Mouse (Mus musculus): ENCODE results near the gene Fgfr2.

Fgfr2 gene

DNA sequence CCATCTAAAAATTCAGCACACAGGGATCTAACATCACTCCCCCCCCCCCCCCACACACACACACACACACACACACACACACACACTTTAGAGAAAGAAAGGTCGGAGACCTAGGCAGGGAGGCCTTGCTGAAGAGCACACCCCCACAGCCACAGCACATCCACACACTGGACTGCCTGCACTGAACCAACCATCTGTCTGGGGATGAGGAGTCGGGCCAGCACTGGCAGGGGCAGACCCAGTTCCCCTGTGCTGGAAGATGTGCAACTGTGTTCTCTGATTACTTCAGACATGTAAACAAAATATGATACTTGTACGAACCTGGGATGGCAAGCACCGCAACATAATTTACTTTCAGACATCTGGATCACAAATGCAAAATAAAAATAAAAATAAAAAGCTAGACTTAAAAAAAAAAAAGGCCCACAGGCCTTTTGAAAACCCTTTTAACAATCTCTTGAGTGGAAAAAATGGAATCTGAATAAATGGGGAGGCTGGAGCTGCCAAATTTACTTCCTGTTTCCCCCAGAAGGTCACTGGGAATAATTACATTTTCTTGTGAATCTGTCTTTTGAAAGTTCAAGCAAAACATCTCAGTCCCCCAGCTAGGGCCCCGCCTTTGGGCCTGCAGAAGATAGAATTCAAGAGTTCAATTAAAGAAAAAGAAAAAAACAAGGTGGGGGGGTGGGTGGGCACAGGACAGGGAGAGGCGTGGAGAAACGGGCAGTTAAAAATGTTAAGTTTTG is 314.9 kb downstream of the Fgfr2 start:
- DNase-seq (ENCODE audit: inconsistent age in 2 of 2, low spot score in 1 of 2): peak; percentile 17 to 51

DNA sequence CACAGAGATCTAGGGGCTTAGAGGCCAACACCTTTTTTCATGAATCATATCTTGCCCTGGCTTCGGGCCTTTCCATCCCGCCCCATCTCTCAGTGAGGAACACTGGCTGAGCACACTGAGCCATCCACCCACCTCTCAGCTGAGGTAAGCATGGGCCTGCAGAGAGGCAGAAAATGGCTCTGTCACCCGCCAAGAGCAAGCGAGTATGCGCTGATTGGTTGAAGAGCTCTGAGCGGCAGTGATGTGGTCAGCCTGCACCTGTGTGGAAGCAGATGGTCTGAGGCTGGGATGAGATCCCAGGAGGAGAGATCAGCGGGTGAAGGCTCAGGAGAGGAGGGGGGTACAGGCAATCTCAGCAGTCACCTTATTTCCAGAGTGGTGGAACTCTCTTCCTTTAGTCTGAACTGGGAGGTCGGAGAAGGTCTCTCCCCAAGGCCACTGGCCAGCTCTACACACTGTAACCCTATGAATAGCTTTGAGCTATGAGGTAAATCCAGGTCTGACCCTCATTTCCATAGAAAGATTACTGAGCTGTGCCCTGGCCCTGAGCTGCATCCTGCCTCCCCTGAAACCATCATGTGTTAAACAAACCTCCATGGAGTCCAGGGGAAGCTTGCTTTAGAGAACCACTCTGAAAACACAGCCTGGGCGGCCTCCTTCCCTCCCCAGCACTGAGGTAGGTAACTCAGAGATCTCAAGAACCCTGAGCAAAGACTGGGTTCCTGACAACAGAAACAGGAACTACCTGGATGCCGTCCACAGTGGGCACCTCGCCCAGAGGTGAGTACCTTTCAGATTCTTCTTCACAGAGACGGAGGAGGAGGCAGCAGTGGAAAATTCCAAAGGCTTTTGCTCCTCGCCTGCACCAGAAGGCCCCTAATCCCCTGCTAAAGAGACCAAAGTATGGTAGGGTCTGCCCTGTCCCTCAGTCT is 316.0 kb downstream of the Fgfr2 start:
- DNase-seq (ENCODE audit: inconsistent age in 2 of 2, low spot score in 1 of 2): peak; percentile 38 to 77

- DNase-seq (ENCODE audit: inconsistent age in 2 of 2, low spot score in 1 of 2): peak; percentile 39 to 60
Observed at GRCm38 (mm10) chr7:132806286-132806685, 316.9 kb downstream of the Fgfr2 start.

DNA sequence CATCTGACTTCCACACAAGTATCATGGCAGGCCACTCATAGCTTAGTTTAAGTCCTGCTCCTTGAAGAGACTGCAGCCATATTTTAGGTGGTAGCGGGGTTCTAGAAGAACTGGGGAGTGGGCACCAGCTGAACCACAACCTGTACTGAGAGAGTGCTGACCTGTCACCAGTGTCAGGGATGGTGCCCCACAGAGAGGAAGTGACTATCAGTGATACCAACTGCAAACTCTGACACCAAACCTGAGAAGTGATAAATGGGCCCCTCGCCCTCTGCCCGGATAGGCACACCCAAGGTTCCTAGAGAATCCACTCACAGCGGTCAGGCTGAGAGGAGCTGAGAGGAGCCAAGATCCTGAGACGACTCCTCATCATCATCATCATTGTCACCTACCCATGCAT is 318.2 kb downstream of the Fgfr2 start:
- DNase-seq (ENCODE audit: inconsistent age in 2 of 2, low spot score in 1 of 2): peak; percentile 17 to 43

- peak; percentile 57 to 80 for DNase-seq (ENCODE audit: inconsistent age in 2 of 2, low spot score in 1 of 2)
Observed at GRCm38 (mm10) chr7:132804461-132804860, 318.7 kb downstream of the Fgfr2 start.

DNA sequence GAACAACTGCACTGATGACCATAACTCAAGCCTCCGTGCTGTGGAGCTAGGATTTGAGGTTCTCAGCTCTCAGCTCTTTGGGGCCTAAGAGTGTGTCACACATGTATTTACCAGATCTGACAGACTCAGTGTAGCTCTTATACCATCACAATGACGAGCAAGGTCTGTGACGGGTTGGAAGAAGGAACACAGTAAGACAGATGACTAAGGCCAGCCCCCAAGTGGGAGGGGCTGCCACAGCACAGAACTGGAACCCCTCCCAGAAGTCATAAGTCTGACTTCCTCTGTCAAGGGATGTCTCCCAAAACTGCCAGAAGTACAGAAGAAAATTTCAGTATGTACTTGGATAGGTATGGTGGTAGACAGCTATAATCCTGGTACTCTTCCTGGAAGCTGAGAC is 319.2 kb downstream of the Fgfr2 start:
- DNase-seq (ENCODE audit: inconsistent age in 2 of 2, low spot score in 1 of 2): peak; percentile 63 to 78

- peak; percentile 27 to 46 for DNase-seq (ENCODE audit: inconsistent age in 2 of 2, low spot score in 1 of 2)
Observed at GRCm38 (mm10) chr7:132803336-132803735, 319.8 kb downstream of the Fgfr2 start.

DNA sequence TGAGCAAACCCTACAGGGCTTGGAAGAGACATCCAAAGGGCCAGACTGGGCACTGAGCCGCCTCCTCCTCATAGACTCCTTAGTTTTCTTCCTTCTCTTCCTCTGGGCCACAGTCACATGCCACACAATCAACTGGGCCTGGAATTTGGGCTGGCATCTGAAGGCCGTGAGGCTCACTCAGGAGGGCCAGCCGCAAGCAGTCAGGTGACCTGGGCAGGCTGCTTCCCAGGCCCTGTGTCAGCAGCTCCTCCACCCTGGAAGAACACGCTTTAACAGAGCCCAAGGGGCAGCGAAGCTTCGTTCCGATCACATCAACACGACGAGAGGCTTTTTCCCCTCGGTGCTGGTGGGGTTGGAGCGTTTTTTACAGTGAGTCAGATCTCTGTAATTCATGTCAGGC is 320.5 kb downstream of the Fgfr2 start:
- peak; percentile 64 to 82 for DNase-seq (ENCODE audit: inconsistent age in 2 of 2, low spot score in 1 of 2)

DNA sequence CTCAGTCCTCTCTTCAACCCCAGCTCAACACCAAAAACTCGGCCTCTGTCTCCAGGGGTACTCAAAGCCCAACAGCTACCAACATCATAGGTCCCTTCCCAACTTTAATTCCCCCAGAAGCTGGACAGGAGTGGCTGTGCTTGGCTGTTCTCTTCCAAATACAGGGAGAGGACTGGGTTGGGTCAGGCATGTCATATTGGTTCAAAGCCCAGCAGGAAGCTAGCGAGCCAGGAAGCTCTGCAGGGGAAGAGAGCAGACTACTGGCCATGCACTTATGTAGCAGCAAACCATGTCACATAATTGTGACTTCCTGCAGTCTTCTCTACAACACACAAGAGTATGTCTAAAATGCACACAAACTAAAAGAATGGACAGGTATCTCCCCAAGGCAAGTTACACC is 321.1 kb downstream of the Fgfr2 start:
- DNase-seq (ENCODE audit: inconsistent age in 2 of 2, low spot score in 1 of 2): peak; percentile 21 to 60

GRCm38 (mm10) chr7:132801509-132801908 is 321.6 kb downstream of the Fgfr2 start:
- peak in 1 of 2 experiments; percentile 13 for DNase-seq (ENCODE audit: inconsistent age in 2 of 2, low spot score in 1 of 2)

DNA sequence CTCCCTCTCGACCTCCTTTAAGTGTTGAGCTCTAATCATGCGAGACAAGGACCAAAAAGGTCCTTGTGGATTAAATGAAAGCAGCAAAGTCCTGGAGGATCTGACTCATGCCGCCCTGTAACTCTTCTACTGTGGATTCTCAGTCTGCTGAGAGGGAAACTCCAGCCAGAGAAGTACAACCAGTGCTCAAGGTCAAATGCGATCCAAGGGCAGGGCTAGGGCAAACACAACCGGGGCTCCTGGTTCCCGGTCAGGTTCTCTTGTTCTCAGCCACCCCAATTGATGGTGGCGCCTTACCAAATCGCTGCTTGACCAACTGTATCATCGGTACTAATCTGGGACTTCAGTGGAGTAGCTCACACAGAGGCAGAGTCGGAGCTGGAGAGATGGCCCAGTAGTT is 322.3 kb downstream of the Fgfr2 start:
- DNase-seq (ENCODE audit: inconsistent age in 2 of 2, low spot score in 1 of 2): peak; percentile 75 to 86

DNA sequence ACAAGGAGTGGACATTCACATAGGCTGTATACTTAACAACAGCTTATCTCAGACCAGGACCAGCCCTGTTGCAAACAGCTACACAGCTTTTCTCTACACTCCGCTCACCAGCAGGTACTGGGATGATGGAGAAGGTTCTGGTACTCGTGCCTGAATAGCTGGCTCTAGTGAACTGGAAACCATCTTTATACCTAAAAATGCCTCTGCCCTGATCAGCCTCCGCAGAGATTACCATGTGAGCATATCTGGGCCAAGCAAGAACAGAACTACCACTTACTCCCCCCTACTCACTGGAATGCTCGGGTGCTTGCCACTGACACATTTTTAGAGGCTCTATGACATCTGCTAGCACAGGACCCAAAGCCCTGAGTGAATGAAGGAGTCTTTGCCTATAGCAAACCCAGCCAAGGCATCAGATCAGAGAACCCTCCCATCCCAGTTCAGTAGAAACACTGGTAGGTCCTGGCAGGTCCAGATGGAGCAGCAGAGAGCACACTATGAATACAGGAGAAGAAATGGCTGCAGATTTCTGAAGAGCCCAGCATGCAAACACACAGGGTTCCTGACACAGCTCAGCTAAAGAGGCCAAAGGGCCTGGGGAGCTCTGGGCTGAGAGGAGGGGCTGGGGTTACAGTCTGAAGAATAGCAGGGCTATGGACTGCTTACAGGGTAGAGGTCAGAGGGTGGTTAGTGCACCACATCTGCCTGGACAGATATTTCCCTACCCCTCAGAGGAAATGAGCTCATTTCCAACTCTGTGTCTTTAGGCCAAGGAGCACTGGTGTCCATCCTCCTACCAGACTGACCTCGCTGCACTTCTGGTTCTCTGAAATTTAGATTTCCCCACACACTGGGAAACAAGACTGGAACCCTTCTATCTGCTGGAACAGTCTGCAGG is 323.8 kb downstream of the Fgfr2 start:
- DNase-seq (ENCODE audit: inconsistent age in 2 of 2, low spot score in 1 of 2): peak; percentile 26 to 62

DNA sequence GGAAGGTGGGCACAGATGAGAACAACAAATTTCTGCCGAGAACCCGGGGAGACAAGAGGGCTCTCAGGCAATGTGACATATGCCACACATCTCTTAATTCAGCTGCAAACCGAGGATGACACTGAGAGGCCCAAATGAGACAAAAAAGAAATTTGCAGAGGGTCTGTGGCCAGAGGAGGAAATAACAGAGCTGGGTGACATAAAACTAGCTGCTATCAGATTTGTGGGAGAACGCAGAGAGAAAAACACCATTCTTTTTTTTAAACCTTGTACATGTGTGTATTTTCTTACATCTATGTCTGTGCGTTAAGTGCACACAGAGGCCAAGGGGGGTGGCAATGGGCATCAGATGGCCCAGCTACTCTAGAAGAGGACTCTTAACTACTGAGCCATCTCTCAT is 328.0 kb downstream of the Fgfr2 start:
- DNase-seq (ENCODE audit: inconsistent age in 2 of 2, low spot score in 1 of 2): no peak

DNA sequence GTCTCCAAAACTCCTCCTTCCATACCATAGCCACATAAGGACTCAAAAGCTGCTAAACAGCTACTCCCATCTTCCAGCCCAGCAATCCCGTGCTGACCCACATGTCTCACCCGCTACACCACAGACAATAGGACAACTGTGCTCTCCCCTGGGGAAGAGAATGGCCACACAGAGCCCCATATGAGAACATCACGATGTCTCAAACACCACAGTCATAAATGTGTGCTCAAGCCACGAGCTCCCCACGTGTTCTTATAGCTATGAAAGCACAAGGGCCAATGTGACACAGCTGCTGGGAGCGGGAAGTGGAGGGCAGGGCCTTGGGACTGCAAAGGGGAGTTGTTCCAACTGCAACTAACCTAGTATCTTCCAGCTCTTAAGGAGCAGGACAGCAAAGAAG is 329.7 kb downstream of the Fgfr2 start:
- peak; percentile 24 to 47 for DNase-seq (ENCODE audit: inconsistent age in 2 of 2, low spot score in 1 of 2)

- peak in 1 of 2 experiments; percentile 60 for DNase-seq (ENCODE audit: inconsistent age in 2 of 2, low spot score in 1 of 2)
Observed at GRCm38 (mm10) chr7:132790447-132791219, 332.5 kb downstream of the Fgfr2 start.

DNA sequence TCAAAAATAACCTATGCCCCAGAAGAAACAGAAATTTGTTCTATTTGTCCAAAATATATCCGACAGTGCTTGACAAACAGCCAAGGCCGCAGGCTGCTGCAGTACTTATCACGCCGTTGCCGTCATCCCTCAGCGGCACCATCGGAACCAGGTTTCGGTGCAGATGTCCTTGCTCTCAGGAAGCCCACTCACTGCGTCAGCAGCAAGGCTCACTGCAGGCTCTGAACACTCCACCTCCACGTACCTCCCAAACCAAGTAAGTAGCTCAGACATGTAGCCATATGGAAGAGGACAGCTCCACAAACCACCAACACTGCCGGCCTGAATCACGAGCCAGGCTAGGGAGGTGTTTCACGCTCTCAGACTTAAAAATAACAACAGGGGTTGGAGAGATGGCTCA is 334.3 kb downstream of the Fgfr2 start:
- peak; percentile 84 for DNase-seq (ENCODE audit: inconsistent age in 2 of 2, low spot score in 1 of 2)

DNA sequence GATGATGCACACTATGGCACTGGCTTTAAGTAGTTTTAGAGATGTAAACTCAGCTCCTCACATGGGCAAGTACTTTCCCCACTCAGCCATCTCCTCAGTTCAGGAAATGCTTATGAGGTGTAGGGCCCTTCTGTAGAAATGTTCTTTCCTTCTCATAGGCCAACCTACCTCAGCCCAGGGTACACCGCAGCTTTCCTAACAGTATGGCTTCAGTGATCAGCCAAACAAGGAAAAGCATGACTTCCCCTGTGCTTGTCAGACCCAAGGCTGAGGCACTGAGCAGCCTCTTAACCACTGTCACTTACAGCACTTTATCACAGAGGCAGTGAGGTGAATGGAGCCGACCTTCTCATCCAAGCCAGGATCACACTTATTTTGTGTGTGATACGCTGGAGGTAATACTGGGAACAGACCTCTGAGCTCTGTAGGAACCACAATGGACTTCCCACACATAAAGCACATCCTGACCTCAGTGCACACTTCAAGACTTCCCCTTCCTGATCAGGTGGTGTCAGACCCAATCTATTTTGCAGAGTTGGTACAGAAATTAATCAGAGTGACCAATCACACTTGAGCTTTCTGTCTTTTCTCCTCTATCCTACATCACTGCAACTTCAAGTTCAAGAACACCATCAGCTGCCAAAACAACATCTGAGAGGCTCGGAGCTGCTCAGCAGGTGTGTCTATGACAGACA is 335.5 kb downstream of the Fgfr2 start:
- no peak for DNase-seq (ENCODE audit: inconsistent age in 2 of 2, low spot score in 1 of 2)

- DNase-seq (ENCODE audit: inconsistent age in 2 of 2, low spot score in 1 of 2): no peak
Observed at GRCm38 (mm10) chr7:132787022-132787421, 336.1 kb downstream of the Fgfr2 start.

GRCm38 (mm10) chr7:132786522-132786921 is 336.6 kb downstream of the Fgfr2 start:
- DNase-seq (ENCODE audit: inconsistent age in 2 of 2, low spot score in 1 of 2): peak in 1 of 2 experiments; percentile 50

DNA sequence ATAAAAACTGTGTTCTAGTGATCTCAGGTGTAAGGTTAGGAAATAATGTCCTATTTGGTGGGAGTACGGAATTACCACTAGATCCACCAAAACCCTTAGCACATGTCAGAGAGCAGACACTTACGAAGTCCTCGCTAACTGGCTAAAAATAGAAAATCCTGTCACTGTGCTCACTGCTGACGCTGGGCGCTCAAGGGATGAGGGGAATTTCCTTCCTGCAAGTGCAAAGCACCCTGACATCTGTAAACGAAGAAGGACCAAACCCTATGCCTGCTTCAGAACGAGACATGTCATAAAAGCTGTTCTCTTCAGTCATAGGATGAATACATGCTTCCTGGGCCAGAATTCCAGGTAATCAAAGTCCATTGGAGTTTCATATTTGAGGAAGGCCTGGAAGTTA is 337.1 kb downstream of the Fgfr2 start:
- peak in 1 of 2 experiments; percentile 65 for DNase-seq (ENCODE audit: inconsistent age in 2 of 2, low spot score in 1 of 2)
